ENCODE assay signal across 7 mouse cellular contexts in the genomic region with DNA sequence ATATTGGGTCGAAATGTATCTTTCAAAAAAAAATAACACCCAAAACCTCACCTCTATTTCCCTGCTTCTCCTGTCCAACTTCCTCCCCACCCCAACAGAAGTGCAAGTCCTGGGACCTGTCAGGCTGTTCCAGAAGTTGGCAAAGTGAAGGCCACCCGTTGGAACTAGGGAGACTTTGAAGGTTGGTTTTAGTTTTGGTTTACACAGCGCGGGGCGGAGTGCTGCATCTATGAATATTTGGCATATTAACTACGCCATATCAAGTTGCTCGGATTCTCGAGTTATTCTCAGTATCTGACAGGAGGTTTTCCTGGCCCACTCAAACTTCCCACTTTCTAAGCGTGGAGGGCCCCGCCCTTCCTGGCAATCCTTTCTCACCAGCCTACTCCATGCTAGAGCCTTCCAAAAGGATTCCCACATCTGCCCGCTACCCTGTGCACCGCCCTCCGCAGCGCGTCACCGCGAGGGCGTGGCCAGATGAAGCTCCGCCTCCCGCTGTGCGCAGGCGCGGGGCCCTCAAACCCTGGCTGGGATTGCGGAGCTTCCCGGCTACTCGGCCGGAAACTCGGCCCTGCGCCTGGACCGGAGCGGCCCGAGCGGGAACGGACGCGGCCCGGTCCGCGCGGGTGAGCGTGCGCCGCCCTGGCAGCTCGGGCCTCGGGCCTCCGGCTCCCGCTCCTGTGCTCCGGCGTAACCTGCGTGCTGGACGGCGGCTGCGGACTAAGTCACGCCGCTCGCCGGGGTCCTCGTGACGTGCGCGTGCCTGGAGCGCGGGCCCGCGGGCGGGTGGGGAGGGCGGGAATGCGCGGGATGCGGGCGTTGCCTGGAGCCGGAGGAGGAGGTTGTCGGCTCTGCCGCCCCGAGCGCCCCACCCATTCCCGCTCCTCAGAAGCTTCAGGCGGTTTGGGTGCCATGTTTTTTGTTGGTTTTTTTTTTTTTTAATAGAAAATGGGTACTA. TPM values are rescaled to one million over a fixed set of nuclear protein-coding genes. Genes with fewer than 3 reads are reported as not detected.
DNase-seq lines count a peak whose midpoint lies in the region; ATAC-seq and TF ChIP-seq lines count a peak whose summit lies in the region.

A gene (plus strand): TSS at position 474 of the 958 bp plus-strand sequence.

- no peaks in the 10 kb centered on the region; the same call in 1 of the 2 replicates for H3K36me3 ChIP-seq in intestine, postnatal 0 days (ENCODE audit: control insufficient read depth, insufficient read depth)
- H3K36me3 ChIP-seq in midbrain, embryonic 12.5 days: peaks cover 8% of the 10 kb centered on the region; the same call in 1 of the 2 replicates
- H3K36me3 ChIP-seq in small intestine, adult 2 months (ENCODE audit: control insufficient read depth, insufficient read depth, low read length): no peaks in the 10 kb centered on the region

- no peaks in the 10 kb centered on the region for H3K9me3 ChIP-seq in intestine, postnatal 0 days (ENCODE audit: control insufficient read depth)
- no peaks in the 10 kb centered on the region for H3K9me3 ChIP-seq in midbrain, embryonic 12.5 days

- peak within 1 kb of the TSS; percentile 74 for H3K4me3 ChIP-seq in intestine, postnatal 0 days (ENCODE audit: low read depth, low read length)
- H3K4me3 ChIP-seq in midbrain, embryonic 12.5 days: peak within 1 kb of the TSS; percentile 80
- H3K4me3 ChIP-seq in small intestine, adult 2 months (ENCODE audit: low read depth, low read length): peak within 1 kb of the TSS; percentile 90

- no peaks in the 10 kb centered on the region for H3K4me1 ChIP-seq in intestine, postnatal 0 days (replicated peaks; ENCODE audit: control insufficient read depth, insufficient read depth, low read length)
- H3K4me1 ChIP-seq in midbrain, embryonic 12.5 days: peaks cover 4% of the 10 kb centered on the region; the same call in 1 of the 2 replicates
- H3K4me1 ChIP-seq in small intestine, adult 2 months (ENCODE audit: control insufficient read depth, insufficient read depth, insufficient read length, low read length): no peaks in the 10 kb centered on the region

- peak; percentile 99 for ATAC-seq in intestine, postnatal 0 days
- ATAC-seq in midbrain, embryonic 12.5 days (ENCODE audit: low FRiP score, low read depth): peak; percentile 99

- TF ChIP-seq POLR2A in small intestine, adult 2 months (IDR thresholded peaks at IDR 0.05; ENCODE audit: low read depth, low read length): peak; percentile 73

- peak within 1 kb of the TSS; percentile 99 for H3K27ac ChIP-seq in intestine, postnatal 0 days (ENCODE audit: low read depth, low read length)
- peak within 1 kb of the TSS; percentile 97 for H3K27ac ChIP-seq in midbrain, embryonic 12.5 days (replicated peaks)
- H3K27ac ChIP-seq in small intestine, adult 2 months (ENCODE audit: insufficient read depth, low read depth, low read length): peak within 1 kb of the TSS; percentile 94

- peak within 1 kb of the TSS; percentile 63 for H3K4me2 ChIP-seq in intestine, postnatal 0 days (replicated peaks; ENCODE audit: low read depth)
- H3K4me2 ChIP-seq in midbrain, embryonic 12.5 days (replicated peaks): peak within 1 kb of the TSS; percentile 47

- DNase-seq in adrenal gland, adult 2 months: peak; percentile 100
- DNase-seq in embryo, embryonic 11.5 days (ENCODE audit: low read depth, low spot score): peak; percentile 93
- peak; percentile 97 to 98 for DNase-seq in gastrocnemius, postnatal 4 days (ENCODE audit: low spot score in 2 of 2)
- DNase-seq in left cerebral cortex, postnatal 4 days: peak; percentile 96

- intact Hi-C loops in left cerebral cortex, postnatal 4 days (cut with DNase I): no loop called here

- no peaks in the 10 kb centered on the region for H3K27me3 ChIP-seq in intestine, postnatal 0 days (replicated peaks; ENCODE audit: control insufficient read depth, insufficient read depth, low read length)
- H3K27me3 ChIP-seq in midbrain, embryonic 12.5 days: no peaks in the 10 kb centered on the region
- H3K27me3 ChIP-seq in small intestine, adult 2 months (ENCODE audit: control insufficient read depth, insufficient read depth, low read length): no peaks in the 10 kb centered on the region

- WGBS in intestine, postnatal 0 days: 2% methylated on average over 78 of the region's 78 CpGs
- 4% methylated on average over 65 of the region's 78 CpGs for WGBS in midbrain, embryonic 12.5 days
- WGBS in small intestine, adult 2 months: 2% methylated on average over 78 of the region's 78 CpGs

- H3K9ac ChIP-seq in intestine, postnatal 0 days (ENCODE audit: low read depth, low read length): peak within 1 kb of the TSS; percentile 90
- peak within 1 kb of the TSS; percentile 87 for H3K9ac ChIP-seq in midbrain, embryonic 12.5 days (replicated peaks)

- no peak for TF ChIP-seq CTCF in intestine, postnatal 0 days (IDR thresholded peaks at IDR 0.05; ENCODE audit: low read depth)
- no peak for TF ChIP-seq CTCF in small intestine, adult 2 months (IDR thresholded peaks at IDR 0.05; ENCODE audit: extremely low read depth, insufficient read length, insufficient replicate concordance, low read depth, low read length)

RNA-seq across cellular contexts. Expression of the gene that starts here (rescaled TPM):
- total RNA-seq in adrenal gland, adult 2 months (2021): 10 to 100 TPM; 13.6 to 14.0 TPM
- 0.90 and 1.3 TPM in 2 replicates for polyA plus RNA-seq in adrenal gland, adult 2 months (2012; rRNA removed)
- 10 to 100 TPM; 15.2 to 15.5 TPM for total RNA-seq in gastrocnemius, postnatal 4 days (2021)
- 6.0 and 6.8 TPM in 2 replicates for polyA plus RNA-seq in intestine, postnatal 0 days (2015; fragmentation: Nextera tagmentation; extraction: Ambion mirVana)
- total RNA-seq in left cerebral cortex, postnatal 4 days (2021): 10 to 100 TPM; 11.2 to 14.1 TPM
- polyA plus RNA-seq in midbrain, embryonic 12.5 days (2016; fragmentation: Nextera tagmentation; extraction: Ambion mirVana): 17.9 and 19.2 TPM in 2 replicates
- 0.28 and 0.49 TPM in 2 replicates for polyA plus RNA-seq in small intestine, adult 2 months (2012; rRNA removed)

Comparison
In these comparisons a context has a peak if more than half of its experiments do, and no peak if none do; other contexts are left out.
1. Peak in every context shown above with its lines: DNase-seq, ATAC-seq, H3K4me3 ChIP-seq and H3K27ac ChIP-seq.